Mouse (Mus musculus): Measurements from ENCODE around the gene Pde8b. TPM values are rescaled to one million over a fixed set of nuclear protein-coding genes. Genes with fewer than 3 reads are reported as not detected.

Pde8b gene
- total RNA-seq, 2 experiments from 2014 or later, result 59.6 to 79.0 TPM

GRCm38 (mm10) chr13:95098931-95099720 lies 151.0 kb downstream of the Pde8b start:
- intact Hi-C loops (cut with DNase I), result no loop called here
- DNase-seq (ENCODE audit: extremely low spot score in 1 of 2, low spot score in 2 of 2), result no peak

GRCm38 (mm10) chr13:95096646-95097045 lies 153.5 kb downstream of the Pde8b start:
- intact Hi-C loops (cut with DNase I), result no loop called here
- DNase-seq (ENCODE audit: extremely low spot score in 1 of 2, low spot score in 2 of 2), result no peak

GRCm38 (mm10) chr13:95095860-95096259 lies 154.3 kb downstream of the Pde8b start:
- peak in 1 of 2 experiments; percentile 30 for DNase-seq (ENCODE audit: extremely low spot score in 1 of 2, low spot score in 2 of 2)
- intact Hi-C loops (cut with DNase I), result no loop called here

DNA sequence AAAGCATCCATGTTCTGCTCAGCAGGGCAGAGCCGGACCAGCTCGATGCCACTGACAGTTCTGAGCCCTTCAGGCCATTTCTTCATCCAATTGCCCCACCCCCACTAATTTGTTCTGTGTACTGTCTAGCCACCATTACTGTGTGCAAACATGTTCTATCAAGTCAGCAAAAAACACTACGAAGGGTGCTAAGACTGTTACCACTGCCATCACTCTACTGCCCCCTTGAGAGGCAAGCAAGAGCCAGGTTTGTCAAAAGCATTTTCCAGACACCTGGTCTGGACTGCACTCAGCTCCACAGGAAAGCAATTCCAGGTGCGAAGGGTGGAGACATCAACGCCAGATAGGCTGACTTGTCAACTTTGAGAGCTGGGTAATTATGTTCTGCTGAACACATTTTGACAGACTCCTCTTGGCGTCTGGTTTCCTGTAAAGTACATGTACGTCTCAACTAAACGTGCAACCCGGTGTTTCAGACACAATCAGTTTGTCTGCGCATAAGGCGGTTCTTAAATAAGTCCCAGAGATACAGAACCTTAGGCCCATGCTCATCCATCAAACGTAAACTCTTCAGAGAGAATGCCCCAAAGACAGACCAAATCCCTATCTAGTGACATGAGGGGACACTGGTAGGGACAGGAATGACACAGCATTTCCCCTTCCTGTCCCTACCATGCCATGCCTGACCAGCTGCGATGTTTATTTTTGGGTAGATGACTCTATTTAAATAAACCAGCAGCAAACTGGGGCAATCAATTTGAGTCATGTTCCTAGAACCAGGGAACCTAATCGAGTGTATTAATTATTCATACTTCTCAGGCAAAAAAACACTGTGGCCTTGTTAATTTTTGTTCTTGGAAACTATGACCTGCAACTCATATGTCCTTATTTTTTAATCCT lies 158.3 kb downstream of the Pde8b start:
- intact Hi-C loops (cut with DNase I), result no loop called here

GRCm38 (mm10) chr13:95087358-95087787 lies 162.8 kb downstream of the Pde8b start:
- intact Hi-C loops (cut with DNase I), result no loop called here
- peak; percentile 38 to 69 for DNase-seq (ENCODE audit: extremely low spot score in 1 of 2, low spot score in 2 of 2)

More for the DNA sequence above, 158.3 kb downstream of the Pde8b start:
- no peak for DNase-seq (ENCODE audit: extremely low spot score in 1 of 2, low spot score in 2 of 2)

GRCm38 (mm10) chr13:95086033-95086432 lies 164.1 kb downstream of the Pde8b start:
- intact Hi-C loops (cut with DNase I), result no loop called here
- no peak for DNase-seq (ENCODE audit: extremely low spot score in 1 of 2, low spot score in 2 of 2)

DNA sequence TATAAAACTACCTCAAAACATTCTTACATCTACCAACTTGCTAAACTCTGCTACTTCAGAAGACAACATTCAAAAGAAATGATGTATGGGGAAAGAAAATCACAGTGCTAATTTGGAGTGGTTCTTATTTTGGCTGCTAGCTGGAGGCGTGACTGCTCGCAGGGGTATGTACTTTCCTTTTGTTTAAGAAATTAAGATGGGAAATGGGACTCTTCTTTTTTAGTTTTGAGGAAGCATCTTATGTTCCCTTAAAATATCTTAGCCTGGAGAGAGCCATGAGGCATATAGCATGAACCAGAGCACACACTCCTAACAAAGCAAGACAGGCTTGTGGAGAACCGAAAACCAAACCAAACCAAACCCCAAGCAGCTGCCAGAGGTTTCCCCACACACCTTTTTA lies 167.5 kb downstream of the Pde8b start:
- intact Hi-C loops (cut with DNase I), result no loop called here
- no peak for DNase-seq (ENCODE audit: extremely low spot score in 1 of 2, low spot score in 2 of 2)

DNA sequence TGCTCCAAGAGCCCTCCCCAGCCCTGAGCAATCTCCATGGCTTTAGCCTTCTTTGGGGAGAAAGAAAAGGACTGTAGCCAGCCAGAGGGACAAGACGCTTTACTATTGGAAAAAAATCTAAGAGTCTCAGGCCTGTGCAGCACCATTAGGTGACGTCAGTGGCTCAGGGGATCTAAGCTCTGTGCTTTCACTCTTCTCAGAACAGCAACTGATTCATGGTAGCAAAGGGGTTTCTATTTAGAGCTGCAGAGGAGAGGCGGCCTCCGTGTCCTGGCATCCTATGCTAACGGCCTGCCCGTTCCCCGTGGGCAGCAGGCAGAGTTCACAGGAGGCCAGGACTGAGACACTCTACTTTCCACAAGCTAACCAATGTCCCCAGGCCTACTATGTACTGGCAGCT lies 169.1 kb downstream of the Pde8b start:
- intact Hi-C loops (cut with DNase I), result no loop called here
- DNase-seq (ENCODE audit: extremely low spot score in 1 of 2, low spot score in 2 of 2), result no peak

DNA sequence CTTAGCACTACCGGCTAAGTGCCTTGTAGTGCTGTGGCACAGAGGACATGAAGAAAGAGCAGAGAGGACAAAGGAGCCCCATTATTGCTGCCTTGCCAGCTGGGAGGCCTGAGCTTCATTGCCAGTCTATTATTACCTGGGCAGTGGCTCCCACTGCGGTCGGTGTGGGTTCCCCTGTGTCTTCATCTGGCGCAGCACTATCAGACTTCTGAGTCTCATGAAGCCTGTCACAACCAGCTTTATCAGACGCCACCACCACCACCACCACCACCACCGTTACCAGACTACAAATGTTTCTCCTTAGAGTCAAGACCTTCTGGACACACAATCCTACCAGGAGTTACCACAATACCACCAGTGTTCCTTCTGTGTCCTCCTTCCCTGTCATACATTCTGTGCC lies 171.6 kb downstream of the Pde8b start:
- no peak for DNase-seq (ENCODE audit: extremely low spot score in 1 of 2, low spot score in 2 of 2)
- intact Hi-C loops (cut with DNase I), result no loop called here

DNA sequence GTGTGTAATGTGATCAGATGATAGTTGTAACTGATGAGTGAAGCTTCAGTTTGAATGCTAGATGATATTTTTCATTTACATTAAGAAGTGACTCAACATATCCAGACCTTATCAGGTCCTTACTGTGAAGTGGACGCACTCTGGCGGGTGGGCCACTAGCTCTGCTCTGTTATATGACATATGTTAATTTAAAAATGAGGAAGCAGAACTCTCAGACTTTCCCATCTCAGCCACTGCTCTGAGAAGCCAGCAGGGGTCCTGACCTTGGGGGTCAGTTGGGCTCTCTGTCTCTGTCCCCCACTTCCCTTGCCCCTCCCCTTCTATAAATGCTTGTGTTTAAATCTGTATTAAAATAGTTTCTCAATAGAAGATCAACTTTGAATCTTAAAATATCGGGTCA lies 172.4 kb downstream of the Pde8b start:
- no peak for DNase-seq (ENCODE audit: extremely low spot score in 1 of 2, low spot score in 2 of 2)
- intact Hi-C loops (cut with DNase I), result no loop called here

GRCm38 (mm10) chr13:95076142-95076541 lies 174.0 kb downstream of the Pde8b start:
- intact Hi-C loops (cut with DNase I), result no loop called here
- DNase-seq (ENCODE audit: extremely low spot score in 1 of 2, low spot score in 2 of 2), result no peak

- intact Hi-C loops (cut with DNase I), result no loop called here
- no peak for DNase-seq (ENCODE audit: extremely low spot score in 1 of 2, low spot score in 2 of 2)
Observed at GRCm38 (mm10) chr13:95073445-95074172, 176.5 kb downstream of the Pde8b start.

DNA sequence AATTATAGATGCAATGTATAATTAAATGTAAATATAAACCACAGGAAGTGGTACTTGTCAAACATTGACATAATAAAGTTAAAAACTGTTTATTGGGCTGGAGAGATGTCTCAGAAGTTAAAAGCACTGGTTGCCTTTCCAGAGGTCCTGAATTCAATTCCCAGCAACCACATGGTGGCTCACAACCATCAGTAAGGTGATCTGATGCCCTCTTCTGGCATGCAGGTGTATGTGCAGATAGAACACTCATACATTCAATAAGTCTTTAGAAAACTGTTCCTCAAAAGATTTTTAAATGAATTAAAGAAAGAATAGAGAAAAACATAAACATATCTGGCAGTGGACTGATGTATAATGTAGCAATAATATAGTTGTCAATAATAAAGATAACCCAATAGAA lies 179.9 kb downstream of the Pde8b start:
- DNase-seq (ENCODE audit: extremely low spot score in 1 of 2, low spot score in 2 of 2), result no peak
- intact Hi-C loops (cut with DNase I), result no loop called here

GRCm38 (mm10) chr13:95067854-95068253 lies 182.3 kb downstream of the Pde8b start:
- intact Hi-C loops (cut with DNase I), result loop anchor here (10.0 kb wide), 1 partner anchor 217 kb away; no protein-coding TSS in a partner anchor

GRCm38 (mm10) chr13:95063390-95064017 lies 186.6 kb downstream of the Pde8b start:
- intact Hi-C loops (cut with DNase I), result loop anchor here (10.0 kb wide), 1 partner anchor 221 kb away; no protein-coding TSS in a partner anchor
- DNase-seq (ENCODE audit: extremely low spot score in 1 of 2, low spot score in 2 of 2), result no peak

More at GRCm38 (mm10) chr13:95067854-95068253, 182.3 kb downstream of the Pde8b start:
- no peak for DNase-seq (ENCODE audit: extremely low spot score in 1 of 2, low spot score in 2 of 2)

- intact Hi-C loops (cut with DNase I), result no loop called here
- DNase-seq (ENCODE audit: extremely low spot score in 1 of 2, low spot score in 2 of 2), result no peak
Observed at GRCm38 (mm10) chr13:95058885-95059284, 191.3 kb downstream of the Pde8b start.

- intact Hi-C loops (cut with DNase I), result no loop called here
- no peak for DNase-seq (ENCODE audit: extremely low spot score in 1 of 2, low spot score in 2 of 2)
Observed at GRCm38 (mm10) chr13:95056501-95057280, 193.4 kb downstream of the Pde8b start.
